Mouse (Mus musculus) lung, postnatal 0 days (tissue): Measurements from ENCODE around the gene Lrrc63. TPM values are rescaled to one million over a fixed set of nuclear protein-coding genes. Genes with fewer than 3 reads are reported as not detected.

Experiments used
- ATAC-seq: fragments of 200-750 bp; cut with Nextera tagmentation; 2 replicates; pipeline ENCODE4 v1.8.0; 2017; ENCODE audit warnings: moderate library complexity
- DNase-seq: peaks from one replicate; pipeline ENCODE4 v3.0.0-alpha.2; 2016; ENCODE audit warnings: low spot score
- H3K27ac ChIP-seq: fragments of 300-500 bp; sonication (generic); 2 replicates; pipeline ENCODE4 v1.5.1; 2014; ENCODE audit warnings: antibody characterized with exemption, mild to moderate bottlenecking, low read length, mixed read lengths
- H3K27me3 ChIP-seq: fragments of 300-500 bp; sonication (generic); replicated peaks from 2 replicates; pipeline ENCODE4 v1.6.1; 2014; ENCODE audit warnings: low read length, mixed read lengths; ENCODE audit not compliant: insufficient read depth
- H3K36me3 ChIP-seq: fragments of 300-500 bp; sonication (generic); 2 replicates; pipeline ENCODE4 v1.6.1; 2014; ENCODE audit warnings: low read length, mixed read lengths; ENCODE audit not compliant: insufficient read depth
- H3K4me1 ChIP-seq: fragments of 300-500 bp; sonication (generic); 2 replicates; pipeline ENCODE4 v1.6.1; 2014; ENCODE audit warnings: antibody characterized with exemption, low read depth, low read length, mixed read lengths; ENCODE audit not compliant: insufficient read depth
- H3K4me2 ChIP-seq: fragments of 300-500 bp; sonication (generic); replicated peaks from 2 replicates; pipeline ENCODE4 v1.6.1; 2014; ENCODE audit warnings: low read depth, mild to moderate bottlenecking, low read length, moderate library complexity, mixed read lengths
- H3K4me3 ChIP-seq: fragments of 300-500 bp; sonication (generic); 2 replicates; pipeline ENCODE4 v1.5.1; 2014; ENCODE audit warnings: low read depth, low read length
- H3K9ac ChIP-seq: fragments of 300-500 bp; sonication (generic); replicated peaks from 2 replicates; pipeline ENCODE4 v1.6.1; 2014; ENCODE audit warnings: low read depth, mild to moderate bottlenecking
- H3K9me3 ChIP-seq: fragments of 300-500 bp; sonication (generic); 2 replicates; pipeline ENCODE4 v1.6.1; 2016; ENCODE audit warnings: low read length, mixed read lengths
- CTCF ChIP-seq: IDR thresholded peaks from 2 replicates; pipeline ENCODE4 v1.5.1; 2016; ENCODE audit warnings: antibody characterized with exemption, mild to moderate bottlenecking
- EP300 ChIP-seq: IDR thresholded peaks from 2 replicates; pipeline ENCODE4 v1.6.1; 2016; ENCODE audit warnings: antibody characterized with exemption, mild to moderate bottlenecking, control low read depth
- WGBS: fragments of 180-500 bp; shearing (Covaris S2); extraction: QIAGEN DNeasy Blood & Tissue Kit; methylation state at CpG from one replicate; pipeline ENCODE4 v1.1.7; 2014; 5-methylcytosine and 5-hydroxymethylcytosine counted together
- polyA plus RNA-seq: library from polyadenylated mRNA; unstranded; fragments of >200 nt; fragmentation: Nextera tagmentation; extraction: Ambion mirVana; gene quantifications from 2 replicates; pipeline ENCODE4 v1.2.1, GENCODE M21; 2015

Lrrc63 gene
- polyA plus RNA-seq, 1 experiment from 2014 or later = 0.06 TPM

GRCm38 (mm10) chr14:75131324-75131935 is 749 bp upstream of the Lrrc63 start:
- no peaks in the 10 kb centered on the region for H3K27me3 ChIP-seq
- H3K27ac ChIP-seq = peak overlapping the region; percentile 78
- 2% methylated on average over 12 of the region's 12 CpGs for whole genome bisulfite sequencing
- no peak for TF ChIP-seq CTCF
- TF ChIP-seq EP300 = no peak; the same call in 1 of the 2 replicates
- no peaks in the 10 kb centered on the region for H3K9me3 ChIP-seq
- no peaks in the 10 kb centered on the region for H3K36me3 ChIP-seq
- peak overlapping the region; percentile 27; the same call in 1 of the 2 replicates for H3K9ac ChIP-seq
- H3K4me3 ChIP-seq = peak overlapping the region; percentile 56
- H3K4me2 ChIP-seq = peak overlapping the region; percentile 84
- peak; percentile 67 for DNase-seq
- peaks cover 12% of the 10 kb centered on the region for H3K4me1 ChIP-seq
- ATAC-seq = no peak

GRCm38 (mm10) chr14:75121658-75122057 is 9.0 kb downstream of the Lrrc63 start:
- no peak overlapping the region for H3K27ac ChIP-seq
- WGBS = 62% methylated on average over 8 of the region's 8 CpGs
- no peaks in the 10 kb centered on the region for H3K9me3 ChIP-seq
- H3K36me3 ChIP-seq = no peaks in the 10 kb centered on the region
- H3K27me3 ChIP-seq = no peaks in the 10 kb centered on the region
- DNase-seq (peak; percentile 25), ATAC-seq (no peak)
- H3K4me3 ChIP-seq = no peak overlapping the region
- no peaks in the 10 kb centered on the region for H3K4me1 ChIP-seq
- no peak overlapping the region for H3K4me2 ChIP-seq
- no peak for TF ChIP-seq CTCF
- TF ChIP-seq EP300 = no peak
- no peak overlapping the region for H3K9ac ChIP-seq

GRCm38 (mm10) chr14:75102956-75103355 is 27.7 kb downstream of the Lrrc63 start:
- no peak overlapping the region for H3K4me2 ChIP-seq
- 84% methylated on average over 5 of the region's 5 CpGs for WGBS
- DNase-seq (no peak), ATAC-seq (no peak)
- no peak overlapping the region for H3K9ac ChIP-seq
- no peaks in the 10 kb centered on the region for H3K27me3 ChIP-seq
- H3K9me3 ChIP-seq = no peaks in the 10 kb centered on the region
- TF ChIP-seq CTCF (no peak), EP300 (no peak)
- H3K36me3 ChIP-seq = no peaks in the 10 kb centered on the region
- no peaks in the 10 kb centered on the region for H3K4me1 ChIP-seq
- H3K4me3 ChIP-seq = no peak overlapping the region
- no peak overlapping the region for H3K27ac ChIP-seq

- H3K4me1 ChIP-seq = no peaks in the 10 kb centered on the region
- WGBS = 41% methylated on average over 6 of the region's 6 CpGs
- no peaks in the 10 kb centered on the region for H3K27me3 ChIP-seq
- no peaks in the 10 kb centered on the region for H3K36me3 ChIP-seq
- H3K4me3 ChIP-seq = no peak overlapping the region
- H3K27ac ChIP-seq = no peak overlapping the region
- H3K4me2 ChIP-seq = no peak overlapping the region
- peak; percentile 30 for DNase-seq
- TF ChIP-seq CTCF (no peak), EP300 (no peak)
- no peak for ATAC-seq
- no peaks in the 10 kb centered on the region for H3K9me3 ChIP-seq
- H3K9ac ChIP-seq = no peak overlapping the region
These were observed 52.7 kb downstream of the Lrrc63 start for GRCm38 (mm10) chr14:75077946-75078345.

GRCm38 (mm10) chr14:75075299-75076180 is 55.1 kb downstream of the Lrrc63 start:
- DNase-seq = no peak
- Histone ChIP-seq H3K4me2 (no peak overlapping the region), H3K4me3 (no peak overlapping the region), H3K27ac (no peak overlapping the region), H3K36me3 (no peaks in the 10 kb centered on the region), H3K27me3 (no peaks in the 10 kb centered on the region), H3K9ac (no peak overlapping the region), H3K4me1 (no peaks in the 10 kb centered on the region), H3K9me3 (no peaks in the 10 kb centered on the region)
- no peak for ATAC-seq
- 74% methylated on average over 10 of the region's 10 CpGs for WGBS
- TF ChIP-seq EP300 = no peak
- no peak for TF ChIP-seq CTCF

GRCm38 (mm10) chr14:75071091-75071490 is 59.6 kb downstream of the Lrrc63 start:
- Histone ChIP-seq H3K4me2 (no peak overlapping the region), H3K9me3 (no peaks in the 10 kb centered on the region), H3K27me3 (no peaks in the 10 kb centered on the region), H3K27ac (no peak overlapping the region), H3K4me3 (no peak overlapping the region), H3K9ac (no peak overlapping the region), H3K4me1 (no peaks in the 10 kb centered on the region), H3K36me3 (no peaks in the 10 kb centered on the region)
- 73% methylated on average over 15 of the region's 15 CpGs for WGBS
- no peak for ATAC-seq
- TF ChIP-seq CTCF (no peak), EP300 (no peak)
- DNase-seq = no peak
